Mouse (Mus musculus): Measurements from ENCODE around the gene Hoxd9. TPM values are rescaled to one million over a fixed set of nuclear protein-coding genes. Genes with fewer than 3 reads are reported as not detected.

Hoxd9 gene
- polyA plus RNA-seq, 1 experiment from 2014 or later, result 67.0 TPM

DNA sequence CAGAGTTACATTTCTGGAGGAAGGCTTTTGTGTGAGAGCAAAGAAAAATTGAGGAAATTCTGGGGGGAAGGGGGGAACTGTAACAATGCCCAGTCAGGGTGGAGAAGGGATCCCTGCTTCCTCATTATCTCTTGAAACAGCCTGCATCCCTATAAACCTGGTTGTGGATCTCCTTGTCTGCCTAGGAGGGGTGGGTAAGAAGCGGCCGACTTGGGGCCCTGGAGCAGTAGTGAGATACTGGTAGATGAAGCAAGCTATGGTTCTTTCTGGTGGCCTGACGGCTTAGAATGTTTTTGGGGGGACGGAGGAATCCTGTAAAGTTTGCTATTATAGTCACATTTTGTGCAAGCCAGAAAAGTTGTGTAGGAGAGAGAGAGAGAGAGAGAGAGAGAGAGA is 4.1 kb upstream of the Hoxd9 start:
- H3K9ac ChIP-seq (ENCODE audit: low read depth, low read length), result peak overlapping the region; percentile 100
- TF ChIP-seq CTCF (IDR thresholded peaks at IDR 0.05; ENCODE audit: low read depth), result no peak
- H3K4me3 ChIP-seq (replicated peaks; ENCODE audit: low read depth, low read length), result peak overlapping the region; percentile 82
- ATAC-seq (replicated peaks; ENCODE audit: low FRiP score, low read depth) (no peak), DNase-seq (ENCODE audit: low spot score) (no peak)
- H3K4me2 ChIP-seq (ENCODE audit: low read length), result peak overlapping the region; percentile 90
- peaks cover 11% of the 10 kb centered on the region for H3K4me1 ChIP-seq (replicated peaks; ENCODE audit: insufficient read depth, low read length)
- WGBS, result 27% methylated on average over 4 of the region's 4 CpGs
- no peaks in the 10 kb centered on the region for H3K27me3 ChIP-seq (ENCODE audit: insufficient read depth, low read length)
- H3K9me3 ChIP-seq (replicated peaks; ENCODE audit: low read length), result no peaks in the 10 kb centered on the region
- 0 out of 2 replicates have a peak, but pooled peaks cover 5% of the 10 kb centered on the region for H3K36me3 ChIP-seq (ENCODE audit: insufficient read depth, low read length)
- H3K27ac ChIP-seq, result peak overlapping the region; percentile 97

DNA sequence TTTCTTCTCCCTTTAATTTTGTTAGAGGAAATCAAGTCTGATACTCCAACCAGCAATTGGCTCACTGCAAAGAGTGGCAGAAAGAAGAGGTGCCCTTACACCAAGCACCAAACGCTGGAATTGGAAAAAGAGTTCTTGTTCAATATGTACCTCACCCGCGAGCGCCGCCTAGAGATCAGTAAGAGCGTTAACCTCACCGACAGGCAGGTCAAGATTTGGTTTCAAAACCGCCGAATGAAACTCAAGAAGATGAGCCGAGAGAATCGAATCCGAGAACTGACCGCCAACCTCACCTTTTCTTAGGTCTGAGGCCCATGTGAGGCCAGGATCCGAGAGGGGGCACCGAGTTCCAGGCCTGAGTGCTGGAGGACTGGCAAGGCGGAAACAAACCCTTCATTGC is 3.5 kb upstream of the Hoxd9 start:
- Histone ChIP-seq H3K9ac (ENCODE audit: low read depth, low read length) (peak overlapping the region; percentile 100), H3K36me3 (ENCODE audit: insufficient read depth, low read length) (0 out of 2 replicates have a peak, but pooled peaks cover 5% of the 10 kb centered on the region), H3K4me3 (replicated peaks; ENCODE audit: low read depth, low read length) (peak overlapping the region; percentile 82), H3K9me3 (replicated peaks; ENCODE audit: low read length) (no peaks in the 10 kb centered on the region), H3K27me3 (ENCODE audit: insufficient read depth, low read length) (no peaks in the 10 kb centered on the region), H3K4me2 (ENCODE audit: low read length) (peak overlapping the region; percentile 90), H3K4me1 (replicated peaks; ENCODE audit: insufficient read depth, low read length) (peaks cover 11% of the 10 kb centered on the region), H3K27ac (0 out of 2 replicates have a peak overlapping the region, but pooled peaks have one; percentile 97)
- 9% methylated on average over 16 of the region's 16 CpGs for WGBS
- peak; percentile 67 for TF ChIP-seq CTCF (IDR thresholded peaks at IDR 0.05; ENCODE audit: low read depth)
- ATAC-seq (replicated peaks; ENCODE audit: low FRiP score, low read depth) (no peak), DNase-seq (ENCODE audit: low spot score) (peak; percentile 95)

DNA sequence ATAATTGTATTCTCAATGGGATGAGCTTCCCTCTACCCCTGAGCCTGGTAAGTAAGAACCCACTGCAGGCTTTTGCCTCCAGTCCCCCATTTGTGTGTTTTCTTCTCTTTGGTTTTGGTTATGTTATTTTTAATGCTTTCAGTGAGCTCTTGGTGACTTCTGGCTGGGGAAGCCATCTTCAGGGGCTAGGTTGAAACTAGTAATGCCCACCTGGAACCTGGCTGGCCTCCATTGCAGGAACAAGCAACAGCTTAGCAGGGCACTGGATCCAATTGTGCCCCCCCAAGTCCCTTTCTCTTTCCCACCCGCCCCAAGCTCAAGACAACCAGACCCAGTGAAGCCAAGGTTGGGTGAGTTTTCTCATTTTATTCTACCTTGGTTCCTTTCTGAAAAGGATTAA is 2.1 kb upstream of the Hoxd9 start:
- no peak for TF ChIP-seq CTCF (IDR thresholded peaks at IDR 0.05; ENCODE audit: low read depth)
- Histone ChIP-seq H3K4me2 (ENCODE audit: low read length) (peak overlapping the region; percentile 90), H3K27me3 (ENCODE audit: insufficient read depth, low read length) (no peaks in the 10 kb centered on the region), H3K9me3 (replicated peaks; ENCODE audit: low read length) (no peaks in the 10 kb centered on the region), H3K27ac (peak overlapping the region; percentile 98), H3K4me1 (replicated peaks; ENCODE audit: insufficient read depth, low read length) (peaks cover 15% of the 10 kb centered on the region), H3K9ac (ENCODE audit: low read depth, low read length) (peak overlapping the region; percentile 100; the same call in 1 of the 2 replicates), H3K4me3 (replicated peaks; ENCODE audit: low read depth, low read length) (peak overlapping the region; percentile 91), H3K36me3 (ENCODE audit: insufficient read depth, low read length) (0 out of 2 replicates have a peak, but pooled peaks cover 5% of the 10 kb centered on the region)
- 47% methylated on average over 1 of the region's 1 CpGs for WGBS
- ATAC-seq (replicated peaks; ENCODE audit: low FRiP score, low read depth) (no peak), DNase-seq (ENCODE audit: low spot score) (no peak)

DNA sequence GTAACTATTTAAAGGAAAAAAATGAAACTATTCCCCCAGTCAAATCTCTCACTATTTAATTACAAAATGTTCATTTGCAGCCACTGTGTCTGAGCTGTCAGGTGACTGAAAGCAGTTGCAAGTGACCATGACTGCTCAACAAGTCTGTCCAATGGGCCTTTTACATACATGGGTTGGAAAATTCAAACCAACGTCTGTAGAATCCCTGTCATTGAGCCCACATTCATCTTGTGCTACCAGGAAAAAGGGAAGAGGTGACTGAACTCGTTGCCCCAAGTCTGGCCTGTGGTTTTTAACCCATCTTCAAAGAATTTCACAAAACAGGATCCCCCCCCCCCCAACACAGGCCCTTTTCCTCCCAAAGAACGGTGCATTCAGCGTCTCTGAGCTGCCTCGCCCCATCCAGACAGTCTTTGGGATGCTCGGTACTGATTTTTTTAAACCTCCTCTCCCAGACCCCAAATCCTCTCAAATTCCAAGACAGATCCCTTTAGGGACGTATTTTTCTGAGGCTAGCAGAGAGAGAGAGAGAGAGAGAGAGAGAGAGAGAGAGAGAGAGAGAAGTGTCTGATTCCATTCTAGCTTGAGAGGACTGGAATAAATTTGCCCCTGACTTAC is 1.6 kb upstream of the Hoxd9 start:
- no peak for TF ChIP-seq CTCF (IDR thresholded peaks at IDR 0.05; ENCODE audit: low read depth)
- Histone ChIP-seq H3K9me3 (replicated peaks; ENCODE audit: low read length) (no peaks in the 10 kb centered on the region), H3K4me2 (ENCODE audit: low read length) (peak overlapping the region; percentile 90), H3K9ac (ENCODE audit: low read depth, low read length) (peak overlapping the region; percentile 100), H3K36me3 (ENCODE audit: insufficient read depth, low read length) (0 out of 2 replicates have a peak, but pooled peaks cover 5% of the 10 kb centered on the region), H3K4me1 (replicated peaks; ENCODE audit: insufficient read depth, low read length) (peaks cover 20% of the 10 kb centered on the region), H3K4me3 (replicated peaks; ENCODE audit: low read depth, low read length) (peak overlapping the region; percentile 91), H3K27ac (peak overlapping the region; percentile 98), H3K27me3 (ENCODE audit: insufficient read depth, low read length) (no peaks in the 10 kb centered on the region)
- 30% methylated on average over 7 of the region's 7 CpGs for WGBS
- DNase-seq (ENCODE audit: low spot score), result no peak
- ATAC-seq (replicated peaks; ENCODE audit: low FRiP score, low read depth), result no peak

DNA sequence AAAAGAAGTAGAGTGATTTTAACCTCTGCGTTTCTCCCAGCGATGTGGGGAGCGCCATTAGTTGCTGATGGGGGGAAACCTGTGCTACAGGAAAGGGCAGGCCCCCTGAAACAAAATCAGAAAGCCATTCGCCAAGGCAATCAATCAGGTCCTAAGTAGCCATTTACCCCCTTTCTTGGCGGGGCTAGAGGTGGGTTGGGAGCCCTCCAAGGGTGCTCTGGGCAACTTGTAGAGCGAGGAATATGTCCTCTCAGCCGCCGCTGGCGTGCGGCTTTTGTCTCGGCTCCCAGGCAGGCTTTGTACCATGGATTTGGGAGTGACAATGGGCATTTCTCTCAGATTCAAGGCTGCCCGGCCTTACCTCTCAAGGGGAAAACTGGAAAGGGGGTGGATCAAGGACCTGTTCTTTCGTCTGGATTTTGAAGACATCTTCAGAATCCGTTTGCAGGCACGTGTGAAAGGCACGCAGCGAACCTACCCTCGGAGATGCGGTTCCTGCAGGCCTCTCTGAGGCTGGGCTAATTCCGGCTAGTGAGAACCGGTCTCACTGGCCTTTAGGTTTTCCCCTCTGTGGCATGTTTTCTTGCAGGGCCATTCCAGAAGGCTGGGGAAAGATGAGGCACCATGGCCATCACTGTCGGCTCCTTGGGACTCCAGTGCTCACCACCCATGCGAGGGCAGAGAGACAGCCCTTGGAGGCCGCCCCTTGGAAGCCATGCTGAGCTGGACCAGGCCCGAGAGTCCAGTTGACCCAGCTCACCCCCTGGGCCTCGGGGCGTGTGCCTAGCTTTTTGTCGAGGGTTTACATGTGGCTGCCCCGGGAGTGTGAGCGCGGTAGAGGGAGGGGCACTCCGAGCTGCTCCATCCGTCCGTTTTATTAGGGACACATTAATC is 838 bp upstream of the Hoxd9 start:
- no peak for TF ChIP-seq CTCF (IDR thresholded peaks at IDR 0.05; ENCODE audit: low read depth)
- DNase-seq (ENCODE audit: low spot score) (no peak), ATAC-seq (replicated peaks; ENCODE audit: low FRiP score, low read depth) (peak; percentile 12; the same call in 1 of the 2 replicates)
- peaks cover 20% of the 10 kb centered on the region for H3K4me1 ChIP-seq (replicated peaks; ENCODE audit: insufficient read depth, low read length)
- H3K27me3 ChIP-seq (ENCODE audit: insufficient read depth, low read length), result no peaks in the 10 kb centered on the region
- peak overlapping the region; percentile 90 for H3K4me2 ChIP-seq (ENCODE audit: low read length)
- peak overlapping the region; percentile 91 for H3K4me3 ChIP-seq (replicated peaks; ENCODE audit: low read depth, low read length)
- H3K27ac ChIP-seq, result peak overlapping the region; percentile 98
- WGBS, result 21% methylated on average over 34 of the region's 34 CpGs
- H3K9me3 ChIP-seq (replicated peaks; ENCODE audit: low read length), result no peaks in the 10 kb centered on the region
- 0 out of 2 replicates have a peak, but pooled peaks cover 5% of the 10 kb centered on the region for H3K36me3 ChIP-seq (ENCODE audit: insufficient read depth, low read length)
- H3K9ac ChIP-seq (ENCODE audit: low read depth, low read length), result peak overlapping the region; percentile 100
